Mouse (Mus musculus) bone marrow, adult 2 months (tissue): ENCODE measurements around the gene Gpc6.

Experiments used
- CTCF ChIP-seq: fragments of 200-500 bp; IDR thresholded peaks from 2 replicates; pipeline ENCODE4 v1.5.1; 2011; ENCODE audit warnings: low read length, control low read depth; ENCODE audit not compliant: control insufficient read depth, insufficient read depth
- POLR2A ChIP-seq: fragments of 200-500 bp; IDR thresholded peaks from 2 replicates; pipeline ENCODE4 v1.6.1; 2011; ENCODE audit warnings: low read depth, mild to moderate bottlenecking, control low read depth, low read length, borderline replicate concordance; ENCODE audit not compliant: control insufficient read depth

- TF ChIP-seq POLR2A (no peak), CTCF (no peak)
Observed at GRCm38 (mm10) chr14:117781724-117782123, 856.6 kb downstream of the Gpc6 start.
